Mouse (Mus musculus) MEL (cell line): ENCODE measurements around the gene Nup155. TPM values are rescaled to one million over a fixed set of nuclear protein-coding genes. Genes with fewer than 3 reads are reported as not detected.
"Not testable (repeated sequence)": the region's sequence is repeated elsewhere in the genome, so short reads cannot be mapped to it uniquely, and the experiment has no call there.

ENCODE experiments used
- DNase-seq: peaks from one replicate; pipeline ENCODE4 v3.0.0; 2011; ENCODE audit warnings: low read depth, low spot score
- H3K27ac ChIP-seq: 2 replicates; pipeline ENCODE4 v1.5.1; 2012; ENCODE audit warnings: low read depth, mild to moderate bottlenecking, control low read depth, low read length, moderate library complexity; ENCODE audit not compliant: control insufficient read depth
- H3K27me3 ChIP-seq, 2 experiments: fragments of 150-350 bp in 1 of 2; sonication (generic) in 1 of 2; 2 replicates each; pipeline ENCODE4 v1.6.1; 2012; ENCODE audit warnings: low read length in 2 of 2, mild to moderate bottlenecking in 2 of 2, improper control_type of control experiment in 1 of 2, moderate library complexity in 1 of 2; ENCODE audit not compliant: insufficient read depth in 2 of 2, control insufficient read depth in 1 of 2
- H3K36me3 ChIP-seq, 2 experiments: 2 replicates each; pipeline ENCODE4 v1.6.1; 2012 to 2014; ENCODE audit warnings: low read length in 2 of 2, improper control_type of control experiment in 1 of 2, inconsistent platforms in 1 of 2, mild to moderate bottlenecking in 1 of 2; ENCODE audit not compliant: insufficient read depth in 2 of 2, control insufficient read depth in 1 of 2
- H3K4me1 ChIP-seq, 2 experiments: fragments of 150-350 bp in 1 of 2; sonication (generic) in 1 of 2; 2 replicates each; pipeline ENCODE4 v1.6.1; 2012; ENCODE audit warnings: low read length in 2 of 2, improper control_type of control experiment in 1 of 2, mild to moderate bottlenecking in 1 of 2; ENCODE audit not compliant: insufficient read depth in 2 of 2, control insufficient read depth in 1 of 2
- H3K4me3 ChIP-seq, 2 experiments: fragments of 150-350 bp in 1 of 2; sonication (generic) in 1 of 2; 2 replicates each; pipeline ENCODE4 v1.5.1; 2012; ENCODE audit warnings: low read depth in 2 of 2, low read length in 2 of 2, mild to moderate bottlenecking in 2 of 2, moderate library complexity in 2 of 2, control low read depth in 1 of 2, improper control_type of control experiment in 1 of 2; ENCODE audit not compliant: control insufficient read depth in 1 of 2, insufficient read depth in 1 of 2
- H3K79me2 ChIP-seq: 2 replicates; pipeline ENCODE4 v1.6.1; 2012; ENCODE audit warnings: mild to moderate bottlenecking, low read length, moderate library complexity; ENCODE audit not compliant: control insufficient read depth, poor library complexity, insufficient read depth
- H3K9ac ChIP-seq: 2 replicates; pipeline ENCODE4 v1.6.1; 2012; ENCODE audit warnings: low read depth, mild to moderate bottlenecking, control low read depth, low read length, moderate library complexity; ENCODE audit not compliant: control insufficient read depth, poor library complexity, severe bottlenecking
- H3K9me3 ChIP-seq: fragments of 150-350 bp; sonication (generic); replicated peaks from 2 replicates; pipeline ENCODE4 v1.6.1; 2012; ENCODE audit warnings: mild to moderate bottlenecking, low read length, improper control_type of control experiment, moderate library complexity; ENCODE audit not compliant: insufficient read depth
- BHLHE40 ChIP-seq: IDR thresholded peaks from 2 replicates; pipeline ENCODE4 v1.6.1; 2012; ENCODE audit warnings: low read depth, mild to moderate bottlenecking, inconsistent platforms, low read length, improper control_type of control experiment, borderline replicate concordance
- CHD2 ChIP-seq: IDR thresholded peaks from 2 replicates; pipeline ENCODE4 v1.6.1; 2011; ENCODE audit warnings: low read length, improper control_type of control experiment
- ELF1 ChIP-seq: IDR thresholded peaks from 2 replicates; pipeline ENCODE4 v1.6.1; 2014; ENCODE audit warnings: low read depth, mild to moderate bottlenecking, inconsistent platforms, low read length, improper control_type of control experiment, moderate library complexity
- GABPA ChIP-seq: IDR thresholded peaks from 2 replicates; pipeline ENCODE4 v1.6.1; 2012; ENCODE audit warnings: low read depth, mild to moderate bottlenecking, inconsistent platforms, low read length, improper control_type of control experiment, moderate library complexity
- GATA1 ChIP-seq: IDR thresholded peaks from 2 replicates; pipeline ENCODE4 v1.6.1; 2011; ENCODE audit warnings: low read depth, low read length, improper control_type of control experiment
- MAFK ChIP-seq: IDR thresholded peaks from 2 replicates; pipeline ENCODE4 v1.6.1; 2011; ENCODE audit warnings: low read depth, mild to moderate bottlenecking, low read length, improper control_type of control experiment, borderline replicate concordance
- MAZ ChIP-seq: IDR thresholded peaks from 2 replicates; pipeline ENCODE4 v1.6.1; 2012; ENCODE audit warnings: low read depth, mild to moderate bottlenecking, inconsistent platforms, low read length, improper control_type of control experiment
- MXI1 ChIP-seq: IDR thresholded peaks from 2 replicates; pipeline ENCODE4 v1.6.1; 2011; ENCODE audit warnings: mild to moderate bottlenecking, low read depth, low read length, improper control_type of control experiment
- NELFE ChIP-seq: IDR thresholded peaks from 2 replicates; pipeline ENCODE4 v1.6.1; 2011; ENCODE audit warnings: low read depth, low read length, improper control_type of control experiment
- NRF1 ChIP-seq: IDR thresholded peaks from 2 replicates; pipeline ENCODE4 v1.6.1; 2014; ENCODE audit warnings: low read depth, mild to moderate bottlenecking, inconsistent platforms, low read length, improper control_type of control experiment, moderate library complexity; ENCODE audit not compliant: poor library complexity, insufficient read depth, severe bottlenecking
- POLR2A ChIP-seq, 2 experiments: IDR thresholded peaks; 2 replicates each; pipeline ENCODE4 v1.6.1; 2011 to 2012; ENCODE audit warnings: low read length in 2 of 2, mild to moderate bottlenecking in 2 of 2, control low read depth in 1 of 2, improper control_type of control experiment in 1 of 2, low read depth in 1 of 2, moderate library complexity in 1 of 2; ENCODE audit not compliant: control insufficient read depth in 1 of 2, insufficient read depth in 1 of 2, poor library complexity in 1 of 2
- POLR2AphosphoS2 ChIP-seq: IDR thresholded peaks from 2 replicates; pipeline ENCODE4 v1.6.1; 2011; ENCODE audit warnings: low read length, improper control_type of control experiment
- POLR2AphosphoS5 ChIP-seq: IDR thresholded peaks from 2 replicates; pipeline ENCODE4 v1.6.1; 2012; ENCODE audit warnings: low read depth, borderline replicate concordance, mild to moderate bottlenecking, inconsistent platforms, low read length, moderate library complexity, mixed read lengths
- RCOR1 ChIP-seq: IDR thresholded peaks from 2 replicates; pipeline ENCODE4 v1.6.1; 2012; ENCODE audit warnings: low read depth, mild to moderate bottlenecking, inconsistent platforms, low read length, improper control_type of control experiment
- TAL1 ChIP-seq: IDR thresholded peaks from 2 replicates; pipeline ENCODE4 v1.6.1; 2012; ENCODE audit warnings: mild to moderate bottlenecking, inconsistent platforms, low read length, moderate library complexity, mixed read lengths
- ZC3H11A ChIP-seq: IDR thresholded peaks from 2 replicates; pipeline ENCODE4 v1.6.1; 2012; ENCODE audit warnings: low read depth, mild to moderate bottlenecking, inconsistent platforms, low read length, improper control_type of control experiment
- ZMIZ1 ChIP-seq: IDR thresholded peaks from 2 replicates; pipeline ENCODE4 v1.6.1; 2012; ENCODE audit warnings: low read depth, mild to moderate bottlenecking, inconsistent platforms, low read length, improper control_type of control experiment, moderate library complexity
- ZNF384 ChIP-seq: IDR thresholded peaks from 2 replicates; pipeline ENCODE4 v1.6.1; 2012; ENCODE audit warnings: low read depth, mild to moderate bottlenecking, inconsistent platforms, low read length, improper control_type of control experiment
- polyA plus RNA-seq, 2 experiments: library from polyadenylated mRNA; stranded (reverse) in 1 of 2; unstranded in 1 of 2; fragments of >175 nt in 1 of 2; fragments of >200 nt in 1 of 2; gene quantifications; 2 replicates each; pipeline versions ENCODE4 v1.2.1 to v1.2.4; 2012; ENCODE audit warnings: low replicate concordance in 2 of 2, low read depth in 1 of 2; ENCODE audit not compliant: insufficient read length in 2 of 2, insufficient read depth in 1 of 2, missing spikeins in 1 of 2
- total RNA-seq: library from RNA; depleted of rRNA; stranded (reverse); fragments of 300-350 nt; gene quantifications from 2 replicates; pipeline ENCODE4 v1.2.3, GENCODE M21; 2012

Gene Nup155
- total and polyA plus RNA-seq, 3 experiments, result 82.7 to 135 (median 85.0) TPM

DNA sequence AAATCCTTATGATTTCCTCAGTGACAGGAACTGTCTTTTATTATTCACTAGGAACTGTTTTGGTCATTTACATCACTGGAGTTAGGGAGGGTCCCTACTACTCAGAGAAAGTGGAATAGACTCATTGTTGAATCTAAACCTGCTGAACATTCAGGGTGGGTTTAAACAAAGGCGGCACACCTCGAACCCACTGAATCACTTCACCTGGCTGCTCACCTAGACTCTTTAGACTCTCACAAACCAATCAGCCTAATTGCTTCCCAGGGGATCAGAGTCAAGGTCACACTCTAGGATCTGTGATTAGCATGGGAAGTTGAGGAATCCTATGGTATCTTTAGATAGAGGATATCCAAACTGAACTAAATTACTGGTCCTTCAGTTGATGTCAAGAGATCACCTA, 18.4 kb upstream of the Nup155 start:
- Histone ChIP-seq H3K27ac (no peak overlapping the region), H3K36me3 (peaks cover 0 to 13% of the 10 kb centered on the region in 2 experiments; a peak in 2 of 4 replicates), H3K79me2 (peaks cover under 1% of the 10 kb centered on the region), H3K4me1 (no peaks in the 10 kb centered on the region), H3K27me3 (no peaks in the 10 kb centered on the region), H3K9ac (no peak overlapping the region), H3K4me3 (no peak overlapping the region), H3K9me3 (no peaks in the 10 kb centered on the region)
- no peak for DNase-seq
- TF ChIP-seq ZMIZ1 (no peak), POLR2AphosphoS5 (no peak), MXI1 (no peak), RCOR1 (no peak), ZC3H11A (no peak), MAZ (no peak), TAL1 (no peak), CHD2 (no peak), ZNF384 (no peak), MAFK (no peak), POLR2AphosphoS2 (no peak), BHLHE40 (no peak), NELFE (no peak), POLR2A (IDR thresholded peaks at IDR 0.05; ENCODE audit: control insufficient read depth in 1 of 2, insufficient read depth in 1 of 2, low read depth in 1 of 2, low read length in 2 of 2, poor library complexity in 1 of 2) (no peak), NRF1 (no peak), ELF1 (no peak), GABPA (no peak), GATA1 (no peak)

DNA sequence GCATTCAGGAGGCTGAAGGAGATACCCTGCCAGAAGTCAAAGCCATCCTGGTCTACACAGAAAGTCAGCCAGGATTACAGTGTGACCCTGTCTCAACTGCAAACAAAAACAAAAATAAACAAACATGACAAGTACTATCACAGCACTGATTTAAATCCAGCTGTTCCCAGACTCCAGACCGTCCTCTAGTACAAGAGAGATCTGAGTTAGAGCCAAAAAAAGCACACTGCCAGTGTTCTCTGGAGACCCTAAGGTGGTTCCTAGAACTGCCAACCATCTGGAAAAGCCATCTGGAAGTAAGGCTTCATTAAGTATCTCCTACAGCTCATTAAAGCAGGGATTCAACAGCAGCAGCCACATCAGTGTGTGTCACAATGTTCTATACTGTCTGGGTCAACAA, 16.4 kb upstream of the Nup155 start:
- H3K79me2 ChIP-seq, DNase-seq, H3K4me1 ChIP-seq, H3K27ac ChIP-seq, H3K4me3 ChIP-seq, H3K27me3 ChIP-seq, H3K9me3 ChIP-seq, H3K9ac ChIP-seq: not testable (repeated sequence)
- H3K36me3 ChIP-seq, result peaks cover 6 to 17% of the 10 kb centered on the region in 2 experiments; a peak in 3 of 4 replicates
